Mouse (Mus musculus) stomach, postnatal 0 days (tissue): ENCODE measurements around the gene Sptlc3.

Source experiments
- CTCF ChIP-seq: IDR thresholded peaks from 2 replicates; pipeline ENCODE4 v1.5.1; 2016; ENCODE audit warnings: antibody characterized with exemption, low read depth, mild to moderate bottlenecking, moderate library complexity
- EP300 ChIP-seq: optimal IDR thresholded peaks from 2 replicates; pipeline ENCODE3; 2016; ENCODE audit warnings: antibody characterized with exemption

GRCm38 (mm10) chr2:139609662-139610291 lies 116.1 kb downstream of the Sptlc3 start:
- TF ChIP-seq CTCF, result no peak
- TF ChIP-seq EP300, result no peak
